Mouse (Mus musculus) erythroblast, embryonic 14.5 days (primary cell): ENCODE data around the gene 9130204L05Rik.

Experiments
- GATA1 ChIP-seq: IDR thresholded peaks from 2 replicates; pipeline ENCODE4 v1.6.1; 2012; ENCODE audit warnings: low read length, inconsistent platforms, mixed read lengths
- TAL1 ChIP-seq: IDR thresholded peaks from 3 replicates; pipeline ENCODE4 v1.6.1; 2012; ENCODE audit warnings: low read length, inconsistent platforms, mixed read lengths

DNA sequence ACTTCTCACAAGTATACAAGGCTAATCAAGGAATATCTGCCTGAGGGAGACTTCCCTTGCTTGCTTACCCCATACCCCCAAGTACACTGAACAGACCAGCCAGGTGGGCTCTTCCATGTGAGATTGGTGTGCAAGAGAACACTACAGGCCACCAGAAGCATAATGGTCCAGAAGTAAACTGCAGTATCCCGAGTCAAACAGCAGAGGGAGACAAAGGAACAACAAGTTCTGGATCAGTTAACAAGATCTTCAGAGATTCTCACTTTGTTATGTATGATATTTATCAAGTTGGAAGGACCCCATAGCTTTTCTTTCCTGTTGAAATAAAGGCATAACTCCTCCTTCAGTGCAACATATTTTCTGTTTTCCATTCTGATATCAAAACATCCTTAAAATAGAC is 31.4 kb downstream of the 9130204L05Rik start:
- TF ChIP-seq TAL1 = no peak
- TF ChIP-seq GATA1 = no peak
